Mouse (Mus musculus): ENCODE results near the gene Mansc4. TPM values are rescaled to one million over a fixed set of nuclear protein-coding genes. Genes with fewer than 3 reads are reported as not detected.

Mansc4 gene
- total RNA-seq, 2 experiments from 2014 or later = 0.53 to 0.70 TPM

DNA sequence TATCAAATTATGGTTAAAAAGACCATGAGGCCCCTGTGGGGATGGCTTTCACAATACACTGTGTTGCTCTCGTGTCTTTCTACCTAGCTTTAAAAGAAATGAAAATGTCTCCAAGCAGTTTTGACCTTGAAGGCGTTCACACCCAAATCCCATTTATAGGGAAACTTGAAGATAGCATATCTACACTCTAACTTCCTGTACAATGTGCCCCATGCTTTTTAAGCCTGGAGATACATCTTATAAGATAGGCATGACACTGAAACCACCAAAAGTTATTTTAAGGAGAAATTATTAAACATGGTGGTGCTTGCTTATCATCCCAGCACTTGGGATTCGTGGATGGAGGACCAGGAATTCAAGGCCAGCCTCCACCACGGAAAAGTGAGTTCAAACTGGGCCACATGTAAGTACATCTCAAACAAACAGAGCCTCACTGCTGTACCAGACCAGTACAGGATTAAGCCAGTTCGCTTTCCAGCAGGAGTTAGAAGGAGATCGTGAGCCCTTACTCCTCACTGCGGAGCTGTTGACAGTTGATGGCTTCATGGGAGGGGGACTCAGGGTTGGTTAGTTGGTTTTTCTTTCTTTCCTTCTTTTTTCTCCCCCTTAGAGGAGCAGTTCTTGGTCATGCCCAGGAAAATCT, 1.3 kb downstream of the Mansc4 start:
- intact Hi-C loops (cut with DNase I) = no loop called here
- DNase-seq (ENCODE audit: low spot score in 2 of 2) = no peak

DNA sequence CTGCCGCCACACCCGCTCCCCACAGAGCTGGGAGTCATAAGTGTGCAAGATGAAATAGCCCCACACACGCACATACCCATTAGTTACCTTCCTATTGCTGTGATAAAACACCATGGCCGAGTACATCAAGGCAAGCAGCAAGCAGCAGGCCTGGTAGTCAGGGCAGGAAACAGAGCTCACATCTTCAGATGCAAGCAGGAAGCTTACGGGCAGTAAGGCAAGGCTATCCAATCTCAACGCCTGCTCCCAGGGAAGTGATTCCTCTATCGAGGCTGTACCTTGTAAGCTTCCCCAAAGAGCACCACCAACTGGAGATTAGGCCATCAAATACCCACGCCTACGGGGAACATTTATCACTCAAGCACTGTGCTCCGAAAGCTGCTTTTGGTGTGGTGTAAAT, 6.9 kb downstream of the Mansc4 start:
- DNase-seq (ENCODE audit: low spot score in 2 of 2) = no peak
- intact Hi-C loops (cut with DNase I) = no loop called here

DNA sequence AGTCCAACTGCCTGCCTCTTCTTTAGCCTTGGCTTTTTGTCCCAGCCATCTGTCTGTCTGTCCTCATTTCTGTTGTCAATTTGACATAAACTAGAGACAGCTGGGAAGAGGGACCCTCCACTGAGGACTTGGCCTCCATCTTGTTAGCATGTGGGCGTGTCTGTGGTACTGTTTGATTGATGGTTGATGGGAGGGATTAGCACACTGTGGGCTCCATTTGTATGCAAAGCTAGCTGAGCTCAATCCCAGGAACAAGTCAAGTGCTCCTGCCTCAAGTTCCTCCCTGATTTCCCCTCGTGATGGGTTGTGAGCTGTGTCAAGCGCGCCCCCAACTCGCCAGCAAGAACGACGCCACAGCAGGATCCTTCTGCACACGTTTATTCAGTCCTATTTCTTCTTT, 10.0 kb downstream of the Mansc4 start:
- no peak for DNase-seq (ENCODE audit: low spot score in 2 of 2)
- intact Hi-C loops (cut with DNase I) = no loop called here

DNA sequence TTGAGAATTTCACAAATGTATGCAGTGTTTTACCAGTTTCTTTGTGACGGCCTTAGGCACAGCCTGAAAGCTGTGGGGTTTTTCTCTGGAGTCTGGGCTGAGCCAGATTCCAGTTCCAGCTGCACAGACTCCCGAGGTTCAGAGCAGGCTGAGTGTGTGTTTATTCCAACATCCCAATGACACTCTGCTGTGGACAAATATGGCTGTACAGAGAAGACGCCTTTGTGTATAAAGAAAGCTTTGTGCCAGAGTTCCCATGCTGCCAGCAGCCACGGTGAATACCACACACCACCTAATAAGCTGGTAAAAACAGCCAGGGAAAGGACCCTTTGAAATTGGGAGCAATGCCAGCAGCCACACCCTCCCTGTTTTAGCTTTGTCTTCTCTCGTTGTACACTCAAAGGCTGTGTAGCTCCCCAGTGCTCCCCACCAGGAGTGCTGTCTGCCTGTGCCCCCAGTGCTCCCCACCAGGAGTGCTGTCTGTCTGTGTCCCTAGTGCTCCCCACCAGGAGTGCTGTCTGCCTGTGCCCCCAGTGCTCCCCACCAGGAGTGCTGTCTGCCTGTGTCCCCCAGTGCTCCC, 10.9 kb downstream of the Mansc4 start:
- intact Hi-C loops (cut with DNase I) = no loop called here
- peak; percentile 16 to 25 for DNase-seq (ENCODE audit: low spot score in 2 of 2)

DNA sequence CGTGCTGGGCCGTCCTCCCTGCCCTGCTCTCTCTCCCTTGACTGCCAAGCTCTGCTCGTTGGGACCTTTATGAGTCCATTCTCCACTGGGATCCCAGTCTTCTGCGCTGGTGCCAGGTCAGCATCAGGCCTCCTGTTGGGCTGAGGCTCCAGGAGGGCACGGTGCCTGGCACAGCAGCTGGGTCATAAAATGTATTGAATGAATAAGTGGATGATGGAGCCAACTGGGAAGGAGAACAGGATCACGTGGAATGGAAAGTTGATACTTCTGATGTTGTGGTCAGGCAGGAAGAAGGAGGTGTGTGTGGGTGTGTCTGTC, 21.9 kb downstream of the Mansc4 start:
- DNase-seq (ENCODE audit: low spot score in 2 of 2) = no peak
- intact Hi-C loops (cut with DNase I) = no loop called here

DNA sequence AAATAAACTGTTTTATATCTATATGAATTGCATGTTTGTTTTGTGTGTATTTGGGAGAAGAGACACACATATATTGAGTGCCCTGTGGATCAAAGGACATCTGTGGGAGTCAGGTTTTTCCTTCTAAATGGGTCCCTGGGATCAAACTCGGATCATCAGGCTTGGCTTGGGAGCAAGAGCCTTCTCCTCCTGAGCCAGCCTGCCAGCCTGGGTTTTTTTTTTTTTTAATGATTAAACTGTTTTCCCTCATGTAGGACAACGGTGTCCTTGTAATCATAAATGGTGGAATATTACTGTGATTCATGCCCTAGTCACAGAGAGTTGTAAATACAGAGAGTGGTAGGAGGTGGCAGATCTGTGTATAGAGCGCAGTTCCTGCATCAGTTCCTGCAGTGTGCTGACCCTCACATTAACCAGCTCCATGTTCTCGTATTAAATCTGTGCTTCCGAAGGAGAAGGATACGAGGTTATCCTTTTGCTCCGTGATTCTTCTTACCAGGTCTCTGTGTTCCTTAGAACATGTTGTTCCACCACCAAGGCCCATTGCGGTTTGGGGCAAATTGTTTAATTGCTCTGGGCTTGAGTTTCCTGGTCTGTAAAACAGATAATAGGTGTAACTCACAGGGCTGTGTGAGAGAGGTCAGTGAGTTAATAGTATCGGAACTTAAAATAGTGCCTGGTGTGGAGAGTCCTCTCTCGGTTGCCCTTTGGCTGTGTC, 22.4 kb downstream of the Mansc4 start:
- intact Hi-C loops (cut with DNase I) = no loop called here
- DNase-seq (ENCODE audit: low spot score in 2 of 2) = no peak

DNA sequence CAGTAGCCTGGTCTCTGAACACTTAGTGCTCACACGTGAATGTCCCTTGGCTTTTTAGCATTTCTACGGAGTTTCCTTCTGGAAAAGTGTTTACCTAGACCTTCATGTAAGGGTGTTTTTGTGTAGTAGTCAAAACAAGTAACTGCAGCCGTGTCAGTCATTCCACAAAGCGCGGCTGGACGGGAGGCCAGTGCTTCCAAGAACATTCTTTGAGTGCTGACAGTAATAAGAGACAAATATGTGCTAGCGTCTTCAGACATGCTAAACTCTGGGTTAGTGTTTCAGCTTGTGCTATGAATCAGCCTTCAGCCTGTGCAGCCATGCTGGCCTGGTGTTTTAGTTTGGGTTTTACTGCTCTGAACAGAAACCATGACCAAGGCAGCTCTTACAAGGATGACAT, 24.1 kb downstream of the Mansc4 start:
- DNase-seq (ENCODE audit: low spot score in 2 of 2) = no peak

DNA sequence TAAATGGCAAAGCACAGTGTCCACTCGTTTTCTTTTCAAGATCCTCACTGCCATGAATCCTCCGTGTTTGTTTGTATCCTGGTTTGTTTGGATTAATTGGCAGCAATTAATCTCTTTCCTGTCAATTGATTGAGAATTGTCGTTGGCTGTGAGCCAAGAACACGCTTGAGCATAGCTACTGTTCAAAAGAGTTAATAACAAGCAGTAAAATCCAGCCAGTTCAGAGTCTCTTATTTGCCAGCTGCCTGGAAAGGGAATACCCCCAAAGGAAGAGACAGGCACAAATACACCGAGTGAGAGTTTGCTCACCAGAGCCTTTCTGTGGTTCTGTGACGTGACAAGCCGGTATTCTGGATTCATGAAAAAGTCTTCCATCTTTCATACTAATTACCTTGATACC, 24.8 kb downstream of the Mansc4 start:
- intact Hi-C loops (cut with DNase I) = no loop called here
- DNase-seq (ENCODE audit: low spot score in 2 of 2) = no peak

More for the DNA sequence above, 24.1 kb downstream of the Mansc4 start:
- intact Hi-C loops (cut with DNase I) = no loop called here

DNA sequence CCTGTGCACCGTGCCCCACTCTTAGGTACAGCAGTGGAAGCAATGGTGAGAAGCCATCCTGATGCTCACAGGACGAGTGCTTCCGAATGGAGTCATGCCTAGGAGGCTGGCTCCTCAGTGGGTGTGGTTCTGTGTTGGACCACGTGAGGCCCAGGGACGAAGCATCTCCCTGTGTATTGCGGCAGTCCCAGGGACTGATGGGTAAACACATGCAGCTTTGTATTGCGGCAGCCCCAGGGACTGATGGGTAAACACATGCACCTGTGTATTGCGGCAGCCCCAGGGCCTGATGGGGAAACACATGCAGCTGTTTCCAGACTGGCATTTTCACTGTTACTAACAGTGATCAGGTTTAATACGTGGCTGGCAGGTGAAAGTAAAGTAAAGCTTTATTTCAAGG, 25.2 kb downstream of the Mansc4 start:
- intact Hi-C loops (cut with DNase I) = no loop called here
- no peak for DNase-seq (ENCODE audit: low spot score in 2 of 2)

DNA sequence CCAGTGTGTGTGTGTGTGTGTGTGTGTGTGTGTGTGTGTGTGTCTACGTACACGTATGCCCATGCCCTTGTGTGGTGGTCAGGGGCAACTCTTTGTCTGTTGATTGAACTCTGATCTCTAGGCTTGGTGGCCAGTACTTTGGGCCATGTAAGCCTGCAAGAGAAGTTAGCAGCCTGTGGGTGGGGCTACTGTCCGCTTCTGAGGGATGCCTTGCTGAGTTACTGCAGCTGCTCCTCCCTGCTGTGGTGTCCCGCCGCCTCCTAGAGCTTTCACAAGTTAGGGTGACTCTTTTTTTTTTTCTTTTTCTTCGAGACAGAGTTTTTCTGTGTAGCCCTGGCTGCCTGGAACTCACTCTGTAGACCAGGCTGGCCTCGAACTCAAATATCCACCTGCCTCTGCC, 27.5 kb downstream of the Mansc4 start:
- DNase-seq (ENCODE audit: low spot score in 2 of 2) = no peak
- intact Hi-C loops (cut with DNase I) = no loop called here

DNA sequence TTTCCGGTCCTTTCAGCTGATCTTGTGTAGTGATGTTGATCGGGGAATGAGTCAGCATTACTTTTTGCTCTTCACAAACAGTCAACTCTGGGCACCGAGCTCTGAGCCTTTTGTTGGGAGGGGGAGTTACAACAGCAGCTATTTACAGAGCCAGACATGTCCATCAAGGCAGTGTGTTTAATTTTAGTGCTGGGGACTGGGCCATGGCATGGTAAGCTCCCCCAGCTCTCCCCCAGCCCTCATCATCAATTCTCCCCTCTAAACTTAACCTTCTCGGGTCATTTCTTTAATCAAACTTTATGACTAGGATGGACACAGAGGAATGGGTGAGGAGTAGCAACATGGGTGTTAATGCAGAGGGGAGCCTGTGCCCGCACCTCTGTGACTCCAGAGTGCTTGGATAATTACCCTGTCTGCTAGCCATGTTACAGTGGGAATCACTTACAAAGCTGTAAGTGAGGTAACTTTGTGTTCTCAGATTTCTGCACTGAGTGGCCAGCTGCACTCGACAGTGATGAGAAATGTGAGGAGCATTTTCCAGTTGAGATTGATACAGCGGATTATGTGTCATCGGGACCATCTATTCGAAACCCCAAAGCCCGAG, 31.4 kb downstream of the Mansc4 start:
- intact Hi-C loops (cut with DNase I) = no loop called here
- no peak for DNase-seq (ENCODE audit: low spot score in 2 of 2)

DNA sequence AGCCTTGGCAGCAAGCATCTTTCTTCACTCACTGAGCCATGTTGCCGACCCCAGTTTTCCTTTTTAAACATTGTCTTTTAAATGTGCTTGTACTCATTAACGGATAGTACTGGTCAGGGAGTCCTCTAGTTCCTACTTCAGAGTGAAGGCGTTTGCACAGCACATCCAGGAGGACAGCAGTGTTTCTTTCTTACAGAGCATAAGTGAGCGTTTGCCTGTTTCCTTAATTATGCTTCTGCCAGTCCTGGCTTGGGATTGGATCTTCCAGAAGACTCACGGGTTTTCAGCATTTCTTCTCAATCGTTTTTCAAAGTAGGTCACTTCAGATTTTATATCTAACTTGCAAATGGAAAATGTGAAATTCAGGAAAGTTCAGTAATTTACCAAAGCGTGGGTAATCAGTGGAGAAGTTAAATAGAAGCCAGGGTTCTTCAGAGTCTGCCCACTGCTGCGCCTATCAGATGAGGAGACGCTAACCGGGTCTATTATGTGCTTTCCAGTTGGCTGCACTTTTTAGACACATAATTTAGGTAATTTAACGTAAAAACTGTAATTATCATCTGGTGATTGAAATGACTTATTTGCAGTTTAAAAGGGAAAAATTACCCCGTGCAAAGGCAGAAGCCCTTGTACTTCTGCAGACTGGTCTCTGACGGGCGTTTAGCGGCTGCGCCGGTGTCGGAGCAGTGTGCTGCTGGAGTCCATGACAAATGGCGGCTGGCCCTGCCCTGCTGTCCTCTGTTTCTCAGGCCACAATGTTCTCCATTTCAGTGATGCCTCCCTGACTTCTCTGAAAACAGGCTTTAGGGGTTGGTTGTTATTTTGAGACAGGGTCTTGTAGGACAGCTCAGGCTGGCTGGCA, 32.8 kb downstream of the Mansc4 start:
- DNase-seq (ENCODE audit: low spot score in 2 of 2) = peak in 1 of 2 experiments; percentile 26
- intact Hi-C loops (cut with DNase I) = no loop called here

DNA sequence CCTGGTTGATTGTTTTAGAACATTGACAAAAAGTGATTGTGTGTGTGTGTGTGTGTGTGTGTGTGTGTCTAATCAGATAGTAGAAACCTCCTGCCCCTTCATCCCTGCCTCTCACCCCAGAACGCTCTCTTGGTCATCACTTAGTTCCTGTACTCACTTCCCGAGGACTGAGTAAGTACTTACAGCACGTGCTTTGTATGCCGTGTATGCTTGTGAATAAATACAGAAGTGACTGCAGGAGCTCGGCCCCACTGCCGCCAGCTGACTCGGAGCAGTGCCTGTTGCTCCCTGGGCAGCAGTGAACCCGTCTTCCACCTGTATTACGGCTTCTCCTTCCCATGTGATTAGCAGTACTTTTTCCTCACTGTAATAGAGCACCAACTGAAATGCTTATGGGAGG, 34.4 kb downstream of the Mansc4 start:
- intact Hi-C loops (cut with DNase I) = no loop called here

DNA sequence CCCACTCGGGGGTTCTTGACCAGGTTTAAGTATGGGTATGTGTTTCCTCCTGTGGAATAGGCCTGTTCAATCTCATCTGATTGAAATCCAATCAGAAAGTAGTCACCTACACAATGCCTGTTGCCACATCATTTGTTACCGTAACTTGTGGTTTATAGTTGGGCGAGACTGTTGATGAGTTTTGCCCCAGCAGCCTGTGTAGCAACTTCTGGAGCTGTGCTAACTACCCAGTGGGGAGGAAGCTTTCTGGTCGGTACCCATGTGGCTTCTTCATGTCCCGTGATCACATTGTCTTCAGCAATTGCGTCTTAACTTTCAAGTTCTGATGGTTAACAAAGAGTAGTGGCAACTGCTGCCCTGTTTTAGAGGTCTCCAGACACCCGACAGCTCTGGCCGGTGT, 35.2 kb downstream of the Mansc4 start:
- intact Hi-C loops (cut with DNase I) = no loop called here
- no peak for DNase-seq (ENCODE audit: low spot score in 2 of 2)

More for the DNA sequence above, 34.4 kb downstream of the Mansc4 start:
- no peak for DNase-seq (ENCODE audit: low spot score in 2 of 2)

DNA sequence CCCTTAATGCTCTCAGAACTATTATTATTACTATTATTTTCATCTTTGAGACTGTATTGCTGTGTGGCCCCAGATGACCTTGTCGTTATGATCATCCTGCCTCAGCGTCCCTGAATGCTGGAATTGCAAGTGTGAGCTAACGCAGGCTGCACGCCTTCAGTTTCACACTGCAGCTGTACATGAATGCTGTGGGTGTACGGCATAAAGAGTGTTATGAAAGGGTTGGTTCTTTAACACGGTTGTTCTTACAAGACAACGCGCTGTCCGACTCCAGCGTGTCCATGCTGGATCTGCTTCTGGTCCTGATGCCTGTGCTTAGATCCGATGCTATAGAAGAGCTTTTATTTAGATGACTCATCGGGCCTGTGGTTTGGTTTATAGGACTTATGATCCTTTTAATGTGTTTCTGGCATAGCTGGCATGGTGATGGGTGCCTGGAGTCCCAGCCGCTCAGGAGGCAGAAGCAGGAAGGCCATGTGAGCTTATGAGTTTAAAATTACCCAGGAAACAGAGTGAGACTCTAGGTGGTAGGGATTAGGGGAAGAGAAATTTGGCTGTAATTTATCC, 37.5 kb downstream of the Mansc4 start:
- no peak for DNase-seq (ENCODE audit: low spot score in 2 of 2)
- intact Hi-C loops (cut with DNase I) = no loop called here

DNA sequence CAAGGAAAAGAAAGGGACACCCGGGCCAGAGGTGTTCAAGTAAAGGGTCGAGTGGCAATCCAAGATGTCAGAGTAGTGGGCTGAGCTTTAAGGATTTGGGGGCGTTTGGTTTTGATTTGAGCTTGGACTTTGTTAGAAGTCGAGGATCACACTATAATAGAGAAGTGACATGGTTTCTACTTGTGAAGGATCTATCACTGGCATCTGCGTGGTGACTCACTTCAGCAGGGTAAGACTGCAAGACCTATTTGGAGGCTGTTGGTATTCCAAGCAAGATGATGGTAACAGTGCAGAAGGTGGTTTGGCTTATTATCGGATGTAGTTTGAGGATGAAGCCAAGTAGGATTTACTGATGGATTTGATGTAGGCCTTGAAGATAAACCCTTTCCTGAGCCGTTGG, 43.2 kb downstream of the Mansc4 start:
- DNase-seq (ENCODE audit: low spot score in 2 of 2) = no peak
- intact Hi-C loops (cut with DNase I) = no loop called here

DNA sequence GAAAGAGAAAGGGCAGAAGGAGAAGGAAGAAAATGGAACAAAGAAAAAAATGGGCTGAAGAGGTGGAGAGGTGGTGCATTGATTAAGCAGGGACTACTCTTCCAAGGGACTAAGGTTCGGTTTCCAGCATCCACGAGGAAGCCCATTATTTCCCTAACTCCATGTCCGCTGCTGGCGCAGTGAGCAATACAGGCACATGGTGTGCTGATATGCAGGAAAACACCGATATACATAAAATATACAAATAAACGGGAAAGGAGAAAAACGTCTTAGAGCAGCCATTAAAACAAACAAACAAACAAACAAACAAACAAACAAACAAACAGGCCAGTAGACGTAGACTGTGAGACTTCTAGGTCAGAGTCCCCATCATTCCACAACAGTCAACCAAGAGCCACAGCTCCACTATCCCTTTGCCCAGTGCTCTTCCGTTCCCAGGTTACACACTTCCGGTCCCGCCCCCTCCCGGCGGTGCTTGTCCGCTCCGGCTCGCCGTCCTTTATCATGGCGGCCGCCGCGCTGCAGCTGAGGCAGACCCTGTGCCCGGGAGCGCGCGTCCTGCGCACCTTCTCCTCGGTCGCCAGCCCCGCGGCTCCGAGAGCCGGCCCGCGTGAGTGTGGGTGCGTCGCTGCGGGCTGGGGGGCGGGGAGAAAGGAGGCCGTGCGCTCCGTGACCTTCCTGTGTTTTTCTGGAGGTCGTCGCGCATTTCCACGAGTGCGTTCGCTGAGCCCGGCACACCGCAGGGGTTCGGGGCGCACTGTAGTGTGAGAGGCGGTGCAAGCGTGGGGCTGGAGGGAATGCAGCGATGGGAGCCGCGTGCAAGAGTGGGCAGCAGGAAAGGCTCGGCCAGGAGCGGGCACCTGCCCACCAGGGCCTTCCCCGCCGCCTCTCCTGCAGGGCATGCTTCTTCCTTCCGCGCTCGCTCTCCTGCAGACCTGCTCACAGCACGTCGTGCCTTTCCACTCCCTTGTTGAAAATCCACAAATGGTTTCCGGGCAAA, 44.2 kb downstream of the Mansc4 start, which contains the start of gene Mrps35:
Mrps35 (plus strand) TSS at position 474 of the 1,000 bp plus-strand sequence.
- DNase-seq (ENCODE audit: low spot score in 2 of 2) = peak; percentile 88 to 90

DNA sequence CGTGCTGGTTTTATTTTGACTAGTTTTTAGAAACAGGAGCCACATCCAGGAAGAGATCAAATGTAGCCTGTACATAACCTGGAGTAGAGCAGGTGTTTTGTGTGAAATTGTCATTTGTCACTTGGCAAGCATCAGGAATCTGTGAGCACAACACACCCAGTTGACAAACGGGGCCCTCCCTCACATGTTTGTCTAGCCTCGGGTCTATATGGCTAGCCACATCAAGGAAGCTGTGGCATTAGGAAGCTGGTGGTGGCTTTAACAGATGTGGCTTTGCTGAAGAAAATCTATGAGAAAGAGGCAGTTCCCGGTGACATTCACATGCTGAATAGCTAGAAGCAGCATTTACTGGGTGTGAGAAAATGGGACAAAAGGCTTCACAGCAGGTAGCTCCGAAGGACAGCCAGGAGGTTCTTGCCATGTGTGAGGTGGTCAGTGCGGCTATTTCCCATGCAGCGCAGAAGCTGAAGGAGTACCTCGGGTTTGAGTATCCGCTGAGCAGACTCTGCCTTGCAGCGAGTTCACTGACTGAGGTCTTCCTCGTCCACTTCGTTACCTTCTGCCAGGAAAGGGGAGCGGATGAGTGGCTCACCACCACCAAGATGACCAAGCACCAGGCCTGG, 54.4 kb downstream of the Mansc4 start, which contains the start of gene Rep15:
Rep15 (plus strand) TSS at position 282 of the 623 bp plus-strand sequence.
- no peak for DNase-seq (ENCODE audit: low spot score in 2 of 2)
- intact Hi-C loops (cut with DNase I) = no loop called here

More for the DNA sequence above, 44.2 kb downstream of the Mansc4 start, which contains the start of gene Mrps35:
- intact Hi-C loops (cut with DNase I) = no loop called here
